Mouse (Mus musculus): ENCODE data around the gene Piezo1. TPM values are rescaled to one million over a fixed set of nuclear protein-coding genes. Genes with fewer than 3 reads are reported as not detected.

Piezo1 gene
- polyA plus RNA-seq, 3 experiments from 2014 or later: 12.9 to 16.2 (median 14.5) TPM

DNA sequence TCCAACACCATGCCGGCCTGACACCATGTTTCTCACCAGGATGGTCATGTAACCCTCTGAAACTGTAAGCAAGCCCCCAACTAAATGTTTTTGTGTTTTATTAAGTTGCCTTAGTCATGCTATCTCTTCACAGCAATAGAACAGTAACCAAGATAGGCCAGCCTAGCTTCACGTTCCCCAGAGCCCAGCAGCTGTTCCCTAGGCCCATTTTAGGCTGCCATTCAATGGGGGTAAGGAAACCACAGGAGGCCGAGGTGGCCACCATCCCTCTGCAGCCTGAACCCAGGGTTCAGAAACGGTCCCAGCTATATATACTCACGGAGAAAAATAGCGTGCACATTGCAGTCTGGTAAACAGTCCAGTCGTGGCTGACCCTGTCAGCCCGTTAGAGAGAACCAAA is 7.0 kb downstream of the Piezo1 start:
- ATAC-seq: no peak

- no peak for ATAC-seq
Measured at GRCm38 (mm10) chr8:122538310-122539076, 12.6 kb downstream of the Piezo1 start.

DNA sequence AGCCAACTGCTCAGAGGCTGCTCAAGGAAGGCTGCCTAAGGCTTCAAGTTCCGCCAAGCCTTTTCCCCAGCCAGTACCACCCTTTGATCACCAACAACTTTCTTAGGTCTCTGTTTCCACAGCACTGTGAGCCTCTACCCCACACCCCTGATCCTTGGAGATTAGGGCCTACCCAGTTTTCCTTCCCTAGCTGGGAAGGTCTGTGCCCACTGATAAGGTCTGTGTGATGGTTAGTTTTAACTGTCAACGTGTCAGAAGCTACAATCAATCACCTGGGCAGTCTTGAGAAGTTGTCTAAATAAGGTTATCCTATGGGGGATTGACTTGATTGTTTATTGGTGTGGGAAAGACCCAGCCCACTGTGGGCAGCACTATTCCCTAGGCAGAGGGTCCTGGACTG is 13.3 kb downstream of the Piezo1 start:
- ATAC-seq: no peak

GRCm38 (mm10) chr8:122537033-122537432 is 14.1 kb downstream of the Piezo1 start:
- ATAC-seq: no peak

- no peak for ATAC-seq
Measured at GRCm38 (mm10) chr8:122531312-122531711, 19.8 kb downstream of the Piezo1 start.

- ATAC-seq: no peak
Measured at GRCm38 (mm10) chr8:122529159-122529558, 22.0 kb downstream of the Piezo1 start.

GRCm38 (mm10) chr8:122527937-122528336 is 23.2 kb downstream of the Piezo1 start:
- ATAC-seq: no peak

- no peak for ATAC-seq
Measured at GRCm38 (mm10) chr8:122526526-122527170, 24.5 kb downstream of the Piezo1 start.

DNA sequence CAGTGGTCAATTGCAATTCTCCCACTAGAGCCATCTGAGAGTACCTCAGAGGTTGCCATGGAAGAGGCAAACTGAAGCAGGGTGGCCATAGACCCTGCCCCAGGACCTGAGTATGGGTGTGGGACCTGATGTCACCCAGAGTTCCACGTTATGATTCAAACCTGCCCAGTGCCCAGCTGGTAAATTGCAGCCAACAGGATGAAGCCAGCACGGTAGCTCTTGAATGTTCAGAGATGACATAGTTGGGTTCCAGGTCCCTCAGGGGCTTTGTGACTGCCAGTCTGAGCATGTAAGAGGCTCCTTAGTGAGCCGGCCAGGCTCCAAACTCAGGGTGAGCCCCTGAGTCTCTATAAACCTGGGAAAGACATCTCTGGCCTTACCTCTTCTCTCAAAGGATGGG is 25.0 kb downstream of the Piezo1 start:
- no peak for ATAC-seq

DNA sequence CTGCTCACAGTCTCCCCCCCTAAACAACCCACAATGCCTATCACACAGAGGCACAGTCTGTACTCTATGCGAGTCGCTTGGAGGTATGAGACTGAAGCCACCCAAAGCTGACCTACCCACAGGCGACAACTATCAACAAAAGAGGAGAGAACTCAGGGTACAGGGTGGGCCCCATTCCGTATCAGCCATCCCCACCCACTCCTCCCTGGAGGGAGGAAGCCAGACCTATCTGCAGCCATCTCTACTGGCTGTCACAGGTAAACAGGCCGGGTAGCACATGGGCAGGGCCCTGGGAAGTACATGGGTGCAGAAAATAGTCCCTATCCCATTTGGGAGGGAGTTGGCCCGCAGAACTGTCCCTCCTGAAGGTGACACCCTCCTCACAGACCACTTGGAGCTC is 26.1 kb downstream of the Piezo1 start:
- no peak for ATAC-seq

- no peak for ATAC-seq
Measured at GRCm38 (mm10) chr8:122524506-122524905, 26.6 kb downstream of the Piezo1 start.

DNA sequence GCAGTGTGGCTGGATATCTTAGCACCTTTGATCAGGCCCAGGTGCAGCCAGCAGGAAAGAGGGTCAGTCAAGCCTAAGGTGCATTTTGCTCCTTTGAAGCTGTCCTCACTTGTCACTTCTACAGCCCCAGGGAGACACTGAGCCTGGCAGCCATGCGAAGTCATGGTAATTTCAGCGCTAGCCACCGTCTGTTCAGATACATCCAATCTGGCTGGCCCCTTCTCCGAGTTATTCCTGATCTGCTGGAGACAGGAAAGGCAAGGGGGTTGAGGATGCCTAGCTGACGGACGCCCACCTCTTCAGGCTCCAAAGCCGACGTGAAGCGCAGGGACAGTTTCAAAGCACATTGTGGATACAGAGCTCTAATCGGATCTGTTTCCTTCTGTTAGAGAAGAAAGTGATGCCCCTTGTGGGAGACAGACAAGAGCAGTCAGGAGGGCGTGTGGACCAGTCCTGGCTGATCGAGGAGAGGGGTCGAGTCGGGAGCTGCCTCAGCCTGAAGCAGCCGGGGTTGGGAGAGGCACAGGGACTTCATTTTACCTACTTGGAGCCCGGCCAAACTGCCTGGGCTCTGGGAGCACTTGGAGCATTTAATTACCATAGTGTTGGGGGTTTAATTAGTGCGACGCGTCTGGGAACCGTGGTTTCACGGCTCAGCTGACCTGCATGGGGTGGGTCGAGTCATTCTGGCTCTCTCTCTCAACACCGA is 27.3 kb downstream of the Piezo1 start:
- no peak for ATAC-seq

DNA sequence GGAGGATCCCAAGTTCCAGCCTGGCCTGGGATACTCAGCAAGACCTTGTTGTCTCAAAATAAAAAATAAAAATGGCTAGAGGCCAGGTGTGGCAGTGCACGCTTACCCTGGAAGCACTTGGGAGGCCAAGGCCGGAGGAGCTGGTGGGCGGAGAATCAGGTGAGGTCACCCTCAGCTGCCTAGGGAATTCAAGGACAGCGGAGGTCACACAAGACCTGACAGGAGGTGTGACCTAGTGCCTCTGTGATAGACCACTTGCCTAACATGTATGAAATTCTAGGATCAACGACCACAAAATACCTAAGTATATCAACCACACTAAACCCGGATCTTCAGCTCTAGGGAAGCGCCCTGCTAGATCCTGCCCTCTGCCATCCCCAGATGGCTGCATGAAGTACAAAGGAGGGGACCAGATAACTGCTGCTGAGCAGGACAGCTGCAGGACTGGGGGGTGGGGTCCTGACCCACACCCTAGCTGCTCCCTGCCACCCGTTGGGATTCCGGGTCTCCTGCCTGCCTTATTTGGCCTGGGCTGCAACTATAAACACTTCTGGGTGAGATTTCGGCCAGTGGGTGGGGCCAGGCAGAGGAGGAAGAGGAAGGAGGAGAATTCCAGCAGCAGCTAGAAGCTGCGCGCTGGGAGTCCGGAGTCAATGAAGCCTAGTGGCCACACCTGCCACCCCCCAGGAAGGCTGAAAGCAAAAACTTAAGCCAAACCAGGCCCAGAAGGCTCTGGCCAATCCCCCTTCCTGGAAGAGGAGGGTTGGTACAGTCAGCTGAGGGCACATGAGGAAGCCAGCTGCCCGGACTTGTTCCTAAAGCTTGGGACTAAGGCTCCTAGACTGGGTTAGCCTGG is 28.1 kb downstream of the Piezo1 start:
- no peak for ATAC-seq

GRCm38 (mm10) chr8:122520611-122521010 is 30.5 kb downstream of the Piezo1 start:
- ATAC-seq: no peak

DNA sequence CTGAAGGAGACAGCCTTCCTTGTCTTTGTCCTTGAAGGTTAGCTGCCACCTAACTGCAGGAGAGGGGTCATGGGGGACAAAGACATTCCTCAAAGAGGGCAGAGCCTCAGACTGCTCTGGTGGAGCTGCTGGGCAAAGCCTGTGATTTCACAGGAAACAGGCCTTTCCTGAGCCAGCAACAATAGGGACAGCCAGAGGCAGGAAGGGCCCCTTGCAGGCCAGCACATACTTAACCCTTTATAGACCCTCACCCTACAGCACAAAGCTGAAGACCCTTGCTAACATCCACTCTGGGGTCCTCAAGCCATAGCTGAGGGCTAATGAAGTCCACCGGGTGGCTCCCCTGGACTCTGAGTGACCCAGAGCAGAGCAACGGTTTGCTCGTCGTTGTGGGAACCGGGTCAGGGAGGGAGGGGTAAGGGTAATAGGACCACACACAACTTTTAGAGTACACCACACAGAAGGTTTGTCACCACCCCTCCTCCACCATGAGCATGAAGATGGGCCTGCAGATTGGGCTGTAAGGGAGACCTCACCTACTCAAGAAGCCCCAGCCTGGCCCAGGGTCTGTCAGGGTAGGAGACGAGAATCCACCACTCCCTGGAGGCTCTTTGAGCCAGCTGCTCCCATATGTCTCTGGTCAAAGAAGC is 33.5 kb downstream of the Piezo1 start:
- no peak for ATAC-seq

DNA sequence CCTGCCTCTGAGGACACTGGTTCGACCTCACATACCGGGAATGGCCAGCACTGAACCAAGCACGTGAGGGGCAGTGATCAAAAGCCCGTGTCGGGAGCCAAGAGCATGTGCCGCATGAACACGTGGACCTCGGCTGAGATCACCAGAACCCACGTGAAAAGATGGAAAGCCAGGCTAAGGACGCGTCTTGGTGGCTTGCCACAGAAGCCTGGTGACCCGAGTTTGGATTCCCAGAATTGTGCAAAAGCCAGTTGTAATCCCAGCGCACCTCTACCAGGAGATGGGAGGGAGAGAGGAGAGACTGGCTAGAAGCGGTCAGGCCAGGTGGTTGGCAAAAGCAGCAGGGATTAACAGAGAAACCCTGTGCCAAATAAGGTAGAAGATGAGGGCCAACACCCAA is 35.4 kb downstream of the Piezo1 start:
- no peak for ATAC-seq

- no peak for ATAC-seq
Measured at GRCm38 (mm10) chr8:122512392-122512791, 38.7 kb downstream of the Piezo1 start.

DNA sequence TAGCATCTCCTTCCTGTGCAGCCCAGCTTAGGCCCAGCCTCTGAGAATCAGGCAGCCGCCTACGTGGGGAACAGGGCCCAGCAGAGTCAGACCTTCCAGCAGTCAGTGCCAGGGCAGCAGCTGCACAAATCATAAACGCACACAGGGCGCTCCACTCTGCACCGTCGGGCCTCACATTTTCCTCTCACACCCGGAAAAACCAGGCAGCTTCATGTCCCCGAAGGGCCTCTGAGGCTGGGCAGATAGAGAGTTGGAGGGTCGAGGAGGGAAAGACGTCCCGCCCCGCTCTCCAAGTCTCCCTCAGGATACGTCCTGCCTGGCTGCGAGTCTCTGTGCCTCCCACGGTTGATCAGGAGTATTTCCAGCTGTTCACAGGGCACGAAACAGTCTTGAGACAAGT is 39.6 kb downstream of the Piezo1 start:
- ATAC-seq: no peak

GRCm38 (mm10) chr8:122500856-122501255 is 50.3 kb downstream of the Piezo1 start:
- peak; percentile 82 for ATAC-seq

DNA sequence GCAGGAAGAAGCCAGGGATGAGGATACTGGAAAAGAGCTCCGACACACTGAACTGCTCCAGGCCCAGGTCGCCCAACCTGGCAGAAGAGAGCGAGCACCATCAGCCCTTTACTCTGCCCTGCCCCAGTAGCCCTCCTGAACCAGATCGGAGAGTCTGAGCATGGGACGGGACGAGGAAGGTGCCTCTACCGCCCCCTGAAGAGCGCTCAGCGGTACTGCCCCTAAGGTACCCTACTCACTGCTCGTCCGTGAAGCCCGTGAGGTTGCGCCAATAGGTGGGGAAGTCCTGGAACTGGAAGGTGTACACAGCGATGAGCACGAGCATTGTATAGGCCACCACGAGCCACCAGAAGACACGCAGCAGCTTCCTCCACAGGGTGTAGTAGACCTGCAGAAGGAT is 53.2 kb downstream of the Piezo1 start:
- no peak for ATAC-seq

DNA sequence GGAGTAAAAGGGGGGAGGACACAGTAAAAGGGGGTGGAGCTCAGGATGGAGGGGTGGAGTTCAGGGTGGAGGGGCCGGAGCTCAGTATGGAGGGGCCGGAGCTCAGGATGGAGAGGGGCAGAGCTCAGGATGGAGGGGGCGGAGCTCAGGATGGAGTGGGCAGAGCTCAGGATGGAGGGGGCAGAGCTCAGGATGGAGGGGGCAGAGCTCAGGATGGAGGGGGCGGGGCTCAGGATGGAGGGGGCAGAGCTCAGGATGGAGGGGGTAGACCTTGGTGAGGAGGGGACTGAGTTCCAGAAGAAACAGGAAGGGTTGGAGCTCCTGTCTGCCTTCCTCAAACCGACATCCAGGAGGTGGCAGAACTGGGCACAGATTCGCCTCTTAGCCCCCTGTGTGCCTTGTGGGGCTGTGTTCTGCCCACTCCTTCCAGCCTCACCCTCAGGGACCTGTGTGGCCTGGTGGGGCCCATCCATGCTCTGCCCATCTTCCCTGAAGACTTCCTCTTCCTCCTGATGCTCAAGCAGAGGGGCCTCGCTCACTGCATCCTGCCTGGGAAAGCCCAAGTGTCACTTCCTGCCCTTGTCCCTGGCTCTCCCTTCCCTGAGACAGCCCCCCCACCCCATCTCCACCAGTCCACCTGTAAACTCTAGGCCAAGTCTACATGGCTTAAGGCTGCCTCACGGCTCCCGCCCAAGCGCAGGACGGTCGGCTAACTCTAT is 54.0 kb downstream of the Piezo1 start:
- no peak for ATAC-seq

DNA sequence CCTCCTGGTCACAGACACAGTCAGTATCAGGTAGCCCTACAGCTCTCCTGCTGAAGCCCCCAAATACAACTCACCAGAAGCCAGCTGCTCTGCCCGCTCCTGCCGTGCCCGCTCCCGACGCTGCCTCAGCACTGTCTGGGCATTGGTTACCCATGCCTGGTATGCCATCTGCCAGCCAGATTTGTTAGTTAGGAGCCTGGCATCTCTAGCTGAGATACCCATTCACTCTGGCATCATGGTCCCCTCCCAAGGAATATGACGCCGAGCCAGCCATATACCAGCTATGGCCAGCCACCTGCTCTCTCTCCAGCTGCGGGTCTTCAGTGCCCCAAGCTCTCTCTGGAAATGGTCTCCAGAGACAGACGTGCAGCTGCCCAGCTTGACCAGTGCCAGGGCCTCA is 62.7 kb downstream of the Piezo1 start:
- no peak for ATAC-seq
